Mouse (Mus musculus): ENCODE measurements around the gene Tlk1.

DNA sequence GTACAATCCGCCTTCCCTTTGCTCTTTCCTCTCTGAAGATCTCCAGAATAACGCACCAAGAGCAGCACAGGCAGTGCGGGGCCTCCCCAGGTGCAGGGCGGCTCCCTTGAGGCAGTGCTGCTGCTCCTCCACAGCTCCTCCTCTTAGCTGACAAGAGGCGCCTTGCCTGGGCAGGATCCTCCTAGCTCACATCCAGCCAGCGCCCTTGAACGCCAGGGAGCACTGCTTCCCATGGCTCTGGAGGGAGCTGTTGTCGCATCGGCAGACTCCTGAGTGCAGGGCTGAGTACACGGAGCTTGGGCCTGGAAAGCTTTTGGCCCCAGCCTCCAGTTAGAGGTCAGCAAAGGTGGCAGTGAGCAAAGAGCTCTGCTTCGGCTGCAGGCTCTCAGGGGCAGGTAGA lies 135.3 kb downstream of the Tlk1 start:
- TF ChIP-seq CTCF (IDR thresholded peaks at IDR 0.05; ENCODE audit: low read depth) (peak; percentile 22; the same call in 1 of the 2 replicates), EP300 (optimal IDR thresholded peaks at IDR 0.05) (no peak)
